Mouse (Mus musculus) liver, postnatal 0 days (tissue): ENCODE data around the gene Mst1. TPM values are rescaled to one million over a fixed set of nuclear protein-coding genes. Genes with fewer than 3 reads are reported as not detected.

Experiments used
- ATAC-seq: fragments of 200-750 bp; cut with Nextera tagmentation; 2 replicates; pipeline ENCODE4 v1.8.0; 2017; ENCODE audit warnings: mild to moderate bottlenecking, moderate library complexity
- DNase-seq: peaks from one replicate; pipeline ENCODE4 v3.0.0-alpha.2; 2016
- H3K27ac ChIP-seq: fragments of 300-500 bp; sonication (generic); 2 replicates; pipeline ENCODE4 v1.5.1; 2014; ENCODE audit warnings: antibody characterized with exemption, moderate library complexity, mild to moderate bottlenecking, low read depth
- H3K27me3 ChIP-seq: fragments of 300-500 bp; sonication (generic); 2 replicates; pipeline ENCODE4 v1.6.1; 2014; ENCODE audit warnings: low read length, control low read depth, mixed read lengths; ENCODE audit not compliant: insufficient read depth
- H3K36me3 ChIP-seq: fragments of 300-500 bp; sonication (generic); replicated peaks from 2 replicates; pipeline ENCODE4 v1.6.1; 2014; ENCODE audit warnings: mild to moderate bottlenecking, control low read depth, low read length, moderate library complexity, mixed read lengths; ENCODE audit not compliant: insufficient read depth
- H3K4me1 ChIP-seq: fragments of 300-500 bp; sonication (generic); 2 replicates; pipeline ENCODE4 v1.6.1; 2014; ENCODE audit warnings: antibody characterized with exemption, mild to moderate bottlenecking, control low read depth; ENCODE audit not compliant: insufficient read depth
- H3K4me2 ChIP-seq: fragments of 300-500 bp; sonication (generic); 2 replicates; pipeline ENCODE4 v1.6.1; 2014; ENCODE audit warnings: low read depth, mild to moderate bottlenecking, low read length, moderate library complexity, mixed read lengths
- H3K4me3 ChIP-seq: fragments of 300-500 bp; sonication (generic); 2 replicates; pipeline ENCODE4 v1.5.1; 2014; ENCODE audit warnings: low read depth, low read length
- H3K9ac ChIP-seq: fragments of 300-500 bp; sonication (generic); replicated peaks from 2 replicates; pipeline ENCODE4 v1.6.1; 2014; ENCODE audit warnings: mild to moderate bottlenecking, moderate library complexity
- H3K9me3 ChIP-seq: fragments of 300-500 bp; sonication (generic); 2 replicates; pipeline ENCODE4 v1.6.1; 2016; ENCODE audit warnings: mild to moderate bottlenecking, control low read depth, low read length, mixed read lengths
- CTCF ChIP-seq: sonication (generic); IDR thresholded peaks from 2 replicates; pipeline ENCODE4 v1.5.1; 2016; ENCODE audit warnings: antibody characterized with exemption, low read depth
- EP300 ChIP-seq: IDR thresholded peaks from 2 replicates; pipeline ENCODE4 v1.6.1; 2016; ENCODE audit warnings: antibody characterized with exemption, low read depth, mild to moderate bottlenecking
- WGBS: fragments of 180-500 bp; shearing (Covaris S2); extraction: QIAGEN DNeasy Blood & Tissue Kit; methylation state at CpG from one replicate; pipeline ENCODE4 v1.1.7; 2014; ENCODE audit not compliant: insufficient replicate concordance; 5-methylcytosine and 5-hydroxymethylcytosine counted together
- polyA plus RNA-seq: library from polyadenylated mRNA; unstranded; fragments of >200 nt; fragmentation: Nextera tagmentation; extraction: Ambion mirVana; gene quantifications from 2 replicates; pipeline ENCODE4 v1.2.1, GENCODE M21; 2015

Mst1 gene
- polyA plus RNA-seq, 1 experiment from 2014 or later, result 93.0 TPM

- Histone ChIP-seq H3K27ac (no peak overlapping the region), H3K27me3 (no peaks in the 10 kb centered on the region), H3K4me3 (no peak overlapping the region), H3K4me2 (no peak overlapping the region), H3K4me1 (peaks cover 4% of the 10 kb centered on the region; the same call in 1 of the 2 replicates), H3K9me3 (no peaks in the 10 kb centered on the region), H3K36me3 (peaks cover 90% of the 10 kb centered on the region), H3K9ac (no peak overlapping the region)
- TF ChIP-seq EP300 (no peak), CTCF (no peak)
- no peak for ATAC-seq
- no peak for DNase-seq
- 91% methylated on average over 6 of the region's 6 CpGs for WGBS
These were observed 24.5 kb upstream of the Mst1 start for GRCm38 (mm10) chr9:108055661-108056237.

GRCm38 (mm10) chr9:108056361-108057261, 23.6 kb upstream of the Mst1 start:
- Histone ChIP-seq H3K4me2 (no peak overlapping the region), H3K4me1 (peaks cover 4% of the 10 kb centered on the region; the same call in 1 of the 2 replicates), H3K27ac (no peak overlapping the region), H3K9ac (no peak overlapping the region), H3K27me3 (no peaks in the 10 kb centered on the region), H3K4me3 (no peak overlapping the region), H3K9me3 (no peaks in the 10 kb centered on the region), H3K36me3 (peaks cover 90% of the 10 kb centered on the region)
- no peak for TF ChIP-seq EP300
- no peak for TF ChIP-seq CTCF
- no peak for ATAC-seq
- 91% methylated on average over 28 of the region's 28 CpGs for WGBS
- DNase-seq, result no peak

GRCm38 (mm10) chr9:108057262-108057562, 23.0 kb upstream of the Mst1 start:
- Histone ChIP-seq H3K4me3 (no peak overlapping the region), H3K4me2 (no peak overlapping the region), H3K36me3 (peaks cover 90% of the 10 kb centered on the region), H3K4me1 (peaks cover 4% of the 10 kb centered on the region; the same call in 1 of the 2 replicates), H3K27me3 (no peaks in the 10 kb centered on the region), H3K9me3 (no peaks in the 10 kb centered on the region), H3K27ac (no peak overlapping the region), H3K9ac (no peak overlapping the region)
- 87% methylated on average over 5 of the region's 5 CpGs for WGBS
- no peak for DNase-seq
- TF ChIP-seq EP300 (no peak), CTCF (no peak)
- ATAC-seq, result no peak

GRCm38 (mm10) chr9:108058291-108058690, 21.9 kb upstream of the Mst1 start:
- no peaks in the 10 kb centered on the region for H3K27me3 ChIP-seq
- no peak for DNase-seq
- H3K4me1 ChIP-seq, result peaks cover under 1% of the 10 kb centered on the region; the same call in 1 of the 2 replicates
- no peak overlapping the region for H3K4me3 ChIP-seq
- WGBS, result 92% methylated on average over 9 of the region's 9 CpGs
- H3K27ac ChIP-seq, result no peak overlapping the region
- H3K4me2 ChIP-seq, result no peak overlapping the region
- no peak overlapping the region for H3K9ac ChIP-seq
- TF ChIP-seq EP300 (no peak), CTCF (no peak)
- no peaks in the 10 kb centered on the region for H3K9me3 ChIP-seq
- no peak for ATAC-seq
- H3K36me3 ChIP-seq, result peaks cover 100% of the 10 kb centered on the region

GRCm38 (mm10) chr9:108062142-108062541, 18.1 kb upstream of the Mst1 start:
- WGBS, result 81% methylated on average over 3 of the region's 3 CpGs
- no peaks in the 10 kb centered on the region for H3K27me3 ChIP-seq
- no peak overlapping the region for H3K9ac ChIP-seq
- H3K4me3 ChIP-seq, result no peak overlapping the region
- ATAC-seq (no peak), DNase-seq (no peak)
- no peaks in the 10 kb centered on the region for H3K9me3 ChIP-seq
- H3K4me1 ChIP-seq, result no peaks in the 10 kb centered on the region
- TF ChIP-seq CTCF, result no peak
- no peak for TF ChIP-seq EP300
- H3K36me3 ChIP-seq, result peaks cover 98% of the 10 kb centered on the region
- no peak overlapping the region for H3K27ac ChIP-seq
- H3K4me2 ChIP-seq, result no peak overlapping the region

- Histone ChIP-seq H3K27me3 (no peaks in the 10 kb centered on the region), H3K36me3 (peaks cover 97% of the 10 kb centered on the region)
- WGBS, result 77% methylated on average over 12 of the region's 12 CpGs
These were observed 16.9 kb upstream of the Mst1 start for GRCm38 (mm10) chr9:108063361-108063760.

More at GRCm38 (mm10) chr9:108063361-108063760, 16.9 kb upstream of the Mst1 start:
- no peak for DNase-seq
- Histone ChIP-seq H3K9me3 (no peaks in the 10 kb centered on the region), H3K9ac (no peak overlapping the region), H3K4me1 (no peaks in the 10 kb centered on the region), H3K4me2 (no peak overlapping the region), H3K4me3 (no peak overlapping the region), H3K27ac (no peak overlapping the region)
- ATAC-seq, result no peak
- TF ChIP-seq CTCF (no peak), EP300 (no peak)
